Mouse (Mus musculus): ENCODE results near the gene Tmprss3.

Tmprss3 gene

GRCm38 (mm10) chr17:31136821-31137220 lies 62.0 kb downstream of the Tmprss3 start:
- no peak for DNase-seq (ENCODE audit: low spot score in 2 of 2)

- no peak for DNase-seq (ENCODE audit: low spot score in 2 of 2)
These were observed 62.5 kb downstream of the Tmprss3 start for GRCm38 (mm10) chr17:31136291-31136690.

- no peak for DNase-seq (ENCODE audit: low spot score in 2 of 2)
These were observed 63.9 kb downstream of the Tmprss3 start for GRCm38 (mm10) chr17:31134913-31135312.

- no peak for DNase-seq (ENCODE audit: low spot score in 2 of 2)
These were observed 65.0 kb downstream of the Tmprss3 start for GRCm38 (mm10) chr17:31133776-31134175.

GRCm38 (mm10) chr17:31131269-31131821 lies 67.4 kb downstream of the Tmprss3 start:
- no peak for DNase-seq (ENCODE audit: low spot score in 2 of 2)

GRCm38 (mm10) chr17:31129452-31129851 lies 69.3 kb downstream of the Tmprss3 start, which contains the start of gene Tff3:
Gene Tff3, minus strand, starts transcription at chr17:31129646.
- no peak for DNase-seq (ENCODE audit: low spot score in 2 of 2)

Data from spleen, postnatal 10 days (tissue).